Mouse (Mus musculus): ENCODE data around the gene Sorbs1.

DNA sequence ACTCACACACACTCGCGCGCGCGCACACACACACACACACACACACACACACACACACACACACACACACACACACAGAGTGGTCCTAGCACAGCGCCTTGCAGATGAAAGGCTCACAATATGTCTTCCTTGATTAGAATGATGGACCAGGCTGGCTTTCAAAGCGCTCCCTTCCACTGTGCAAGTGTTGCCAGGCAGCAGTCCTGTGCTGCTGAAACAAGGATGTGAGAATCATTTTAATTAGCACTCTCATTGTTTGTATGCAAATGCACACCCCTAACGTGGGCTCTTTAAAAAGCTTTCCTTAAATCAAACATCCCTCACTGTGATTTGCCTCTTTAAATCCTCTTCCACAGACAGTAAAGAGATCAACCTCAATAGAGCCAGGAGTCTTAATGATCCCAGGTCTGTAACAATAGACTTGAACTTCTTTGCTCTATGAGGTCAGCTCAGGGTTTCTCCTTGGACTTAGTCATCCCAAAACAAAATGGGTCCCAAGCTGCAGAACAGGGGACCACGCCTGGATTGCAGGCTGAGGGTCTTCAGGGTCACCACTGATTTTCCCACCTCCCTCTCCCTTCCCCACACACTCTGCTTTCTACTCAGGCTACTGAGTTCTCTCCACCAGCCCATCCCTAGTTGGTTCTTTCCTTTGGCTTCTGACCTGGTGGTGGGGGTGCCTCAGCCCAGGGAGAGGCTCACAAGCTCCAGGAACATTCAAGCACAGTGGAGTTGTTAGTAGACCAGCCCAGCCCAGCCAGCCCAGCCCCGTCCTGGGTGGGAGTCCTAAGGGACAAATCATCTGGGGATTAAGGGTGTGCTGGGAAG is 79.3 kb downstream of the Sorbs1 start:
- TF ChIP-seq POLR2A (IDR thresholded peaks at IDR 0.05; ENCODE audit: borderline replicate concordance, low read depth, low read length) (no peak), CTCF (IDR thresholded peaks at IDR 0.05; ENCODE audit: low read depth, low read length) (no peak)

All from bone marrow macrophage, adult 2 months (primary cell).